Mouse (Mus musculus) kidney, postnatal 0 days (tissue): ENCODE measurements around the gene Cacnb4. TPM values are rescaled to one million over a fixed set of nuclear protein-coding genes. Genes with fewer than 3 reads are reported as not detected.

Source experiments
- ATAC-seq: fragments of 200-750 bp; cut with Nextera tagmentation; replicated peaks from 2 replicates; pipeline ENCODE4 v1.8.0; 2017; ENCODE audit warnings: low read depth, moderate number of reproducible peaks, moderate TSS enrichment, moderate library complexity; ENCODE audit not compliant: low FRiP score
- DNase-seq: peaks from one replicate; pipeline ENCODE4 v3.0.0-alpha.2; 2016; ENCODE audit warnings: low spot score
- H3K27ac ChIP-seq: fragments of 300-500 bp; sonication (generic); 2 replicates; pipeline ENCODE4 v1.5.1; 2014; ENCODE audit warnings: mild to moderate bottlenecking
- H3K27me3 ChIP-seq: fragments of 300-500 bp; sonication (generic); 2 replicates; pipeline ENCODE4 v1.6.1; 2014; ENCODE audit warnings: low read length, mixed read lengths; ENCODE audit not compliant: insufficient read depth
- H3K36me3 ChIP-seq: fragments of 300-500 bp; sonication (generic); 2 replicates; pipeline ENCODE4 v1.6.1; 2014; ENCODE audit warnings: low read length, mixed read lengths; ENCODE audit not compliant: insufficient read depth
- H3K4me1 ChIP-seq: fragments of 300-500 bp; sonication (generic); replicated peaks from 2 replicates; pipeline ENCODE4 v1.6.1; 2014; ENCODE audit warnings: antibody characterized with exemption, low read length, mixed read lengths; ENCODE audit not compliant: insufficient read depth
- H3K4me2 ChIP-seq: fragments of 300-500 bp; sonication (generic); 2 replicates; pipeline ENCODE4 v1.6.1; 2014; ENCODE audit warnings: mild to moderate bottlenecking, low read length, moderate library complexity, mixed read lengths
- H3K4me3 ChIP-seq: fragments of 300-500 bp; sonication (generic); replicated peaks from 2 replicates; pipeline ENCODE4 v1.5.1; 2014; ENCODE audit warnings: low read depth, low read length
- H3K9ac ChIP-seq: fragments of 300-500 bp; sonication (generic); 2 replicates; pipeline ENCODE4 v1.6.1; 2014; ENCODE audit warnings: low read depth, low read length
- H3K9me3 ChIP-seq: fragments of 300-500 bp; sonication (generic); replicated peaks from 2 replicates; pipeline ENCODE4 v1.6.1; 2016; ENCODE audit warnings: low read length, inconsistent platforms, mixed read lengths
- CTCF ChIP-seq: IDR thresholded peaks from 2 replicates; pipeline ENCODE4 v1.5.1; 2016; ENCODE audit warnings: antibody characterized with exemption, low read depth, mild to moderate bottlenecking, moderate library complexity
- WGBS: fragments of 180-500 bp; shearing (Covaris S2); extraction: QIAGEN DNeasy Blood & Tissue Kit; methylation state at CpG from one replicate; pipeline ENCODE4 v1.1.7; 2014; 5-methylcytosine and 5-hydroxymethylcytosine counted together
- polyA plus RNA-seq: library from polyadenylated mRNA; unstranded; fragments of >200 nt; fragmentation: Nextera tagmentation; extraction: Ambion mirVana; gene quantifications from 2 replicates; pipeline ENCODE4 v1.2.1, GENCODE M21; 2015

Gene Cacnb4
- polyA plus RNA-seq, 1 experiment from 2014 or later, result 2.0 TPM

- Histone ChIP-seq H3K27ac (no peak overlapping the region), H3K4me2 (no peak overlapping the region), H3K27me3 (no peaks in the 10 kb centered on the region), H3K4me1 (no peaks in the 10 kb centered on the region), H3K9ac (no peak overlapping the region), H3K4me3 (no peak overlapping the region), H3K36me3 (no peaks in the 10 kb centered on the region), H3K9me3 (no peaks in the 10 kb centered on the region)
- no peak for TF ChIP-seq CTCF
- DNase-seq (no peak), ATAC-seq (no peak)
- WGBS, result 63% methylated on average over 6 of the region's 6 CpGs
Measured at GRCm38 (mm10) chr2:52638857-52639529, 37.6 kb downstream of the Cacnb4 start.

- no peak overlapping the region for H3K4me3 ChIP-seq
- H3K27ac ChIP-seq, result no peak overlapping the region
- ATAC-seq (no peak), DNase-seq (no peak)
- no peak for TF ChIP-seq CTCF
- WGBS, result 46% methylated on average over 4 of the region's 4 CpGs
- no peak overlapping the region for H3K9ac ChIP-seq
- no peak overlapping the region for H3K4me2 ChIP-seq
- H3K27me3 ChIP-seq, result no peaks in the 10 kb centered on the region
- no peaks in the 10 kb centered on the region for H3K36me3 ChIP-seq
- H3K4me1 ChIP-seq, result no peaks in the 10 kb centered on the region
- H3K9me3 ChIP-seq, result no peaks in the 10 kb centered on the region
Measured at GRCm38 (mm10) chr2:52638226-52638625, 38.4 kb downstream of the Cacnb4 start.

GRCm38 (mm10) chr2:52636051-52636450 lies 40.6 kb downstream of the Cacnb4 start:
- H3K4me1 ChIP-seq, result no peaks in the 10 kb centered on the region
- TF ChIP-seq CTCF, result no peak
- no peaks in the 10 kb centered on the region for H3K27me3 ChIP-seq
- no peaks in the 10 kb centered on the region for H3K36me3 ChIP-seq
- no peak overlapping the region for H3K27ac ChIP-seq
- DNase-seq (no peak), ATAC-seq (no peak)
- H3K4me2 ChIP-seq, result no peak overlapping the region
- 51% methylated on average over 5 of the region's 5 CpGs for WGBS
- no peak overlapping the region for H3K4me3 ChIP-seq
- no peaks in the 10 kb centered on the region for H3K9me3 ChIP-seq
- no peak overlapping the region for H3K9ac ChIP-seq

GRCm38 (mm10) chr2:52635358-52635757 lies 41.3 kb downstream of the Cacnb4 start:
- WGBS, result 24% methylated on average over 4 of the region's 4 CpGs
- Histone ChIP-seq H3K36me3 (no peaks in the 10 kb centered on the region), H3K4me1 (no peaks in the 10 kb centered on the region), H3K4me3 (no peak overlapping the region), H3K9me3 (no peaks in the 10 kb centered on the region), H3K27ac (no peak overlapping the region), H3K9ac (no peak overlapping the region), H3K4me2 (no peak overlapping the region), H3K27me3 (no peaks in the 10 kb centered on the region)
- ATAC-seq (no peak), DNase-seq (peak; percentile 23)
- TF ChIP-seq CTCF, result no peak

- no peak overlapping the region for H3K4me3 ChIP-seq
- H3K9ac ChIP-seq, result no peak overlapping the region
- H3K27me3 ChIP-seq, result no peaks in the 10 kb centered on the region
- 15% methylated on average over 7 of the region's 7 CpGs for WGBS
- TF ChIP-seq CTCF, result peak; percentile 74
- DNase-seq, result peak; percentile 63
- no peak for ATAC-seq
- H3K4me2 ChIP-seq, result no peak overlapping the region
- no peaks in the 10 kb centered on the region for H3K36me3 ChIP-seq
- no peak overlapping the region for H3K27ac ChIP-seq
- H3K9me3 ChIP-seq, result no peaks in the 10 kb centered on the region
- H3K4me1 ChIP-seq, result no peaks in the 10 kb centered on the region
Measured at GRCm38 (mm10) chr2:52632880-52633279, 43.8 kb downstream of the Cacnb4 start.

- 53% methylated on average over 4 of the region's 4 CpGs for WGBS
- peaks cover 16% of the 10 kb centered on the region; the same call in 1 of the 2 replicates for H3K4me1 ChIP-seq
Measured at GRCm38 (mm10) chr2:52628186-52628585, 48.4 kb downstream of the Cacnb4 start.

GRCm38 (mm10) chr2:52626266-52626665 lies 50.4 kb downstream of the Cacnb4 start:
- DNase-seq (no peak), ATAC-seq (no peak)
- H3K9ac ChIP-seq, result no peak overlapping the region
- H3K36me3 ChIP-seq, result no peaks in the 10 kb centered on the region
- TF ChIP-seq CTCF, result no peak
- H3K27ac ChIP-seq, result no peak overlapping the region
- peaks cover 16% of the 10 kb centered on the region; the same call in 1 of the 2 replicates for H3K4me1 ChIP-seq
- no peak overlapping the region for H3K4me3 ChIP-seq
- WGBS, result 87% methylated on average over 3 of the region's 3 CpGs
- no peaks in the 10 kb centered on the region for H3K9me3 ChIP-seq
- H3K27me3 ChIP-seq, result no peaks in the 10 kb centered on the region
- no peak overlapping the region for H3K4me2 ChIP-seq

More at GRCm38 (mm10) chr2:52628186-52628585, 48.4 kb downstream of the Cacnb4 start:
- DNase-seq (no peak), ATAC-seq (no peak)
- Histone ChIP-seq H3K27me3 (no peaks in the 10 kb centered on the region), H3K27ac (no peak overlapping the region), H3K9me3 (no peaks in the 10 kb centered on the region), H3K9ac (no peak overlapping the region), H3K4me3 (no peak overlapping the region), H3K36me3 (no peaks in the 10 kb centered on the region), H3K4me2 (no peak overlapping the region)
- TF ChIP-seq CTCF, result no peak
